Mouse (Mus musculus) hindbrain, embryonic 13.5 days (tissue): ENCODE data around the gene Arhgef12. TPM values are rescaled to one million over a fixed set of nuclear protein-coding genes. Genes with fewer than 3 reads are reported as not detected.

Source experiments
- ATAC-seq: fragments of 200-750 bp; cut with Nextera tagmentation; 2 replicates; pipeline ENCODE4 v1.8.0; 2017; ENCODE audit warnings: moderate TSS enrichment; ENCODE audit not compliant: low FRiP score
- H3K27ac ChIP-seq: fragments of 300-500 bp; sonication (generic); 2 replicates; pipeline ENCODE4 v1.5.1; 2015; ENCODE audit warnings: inconsistent platforms, mild to moderate bottlenecking, moderate library complexity
- H3K27me3 ChIP-seq: fragments of 300-500 bp; sonication (generic); 2 replicates; pipeline ENCODE4 v1.6.1; 2015; ENCODE audit warnings: mild to moderate bottlenecking, inconsistent platforms
- H3K36me3 ChIP-seq: fragments of 300-500 bp; sonication (generic); 2 replicates; pipeline ENCODE4 v1.6.1; 2015; ENCODE audit warnings: mild to moderate bottlenecking, inconsistent platforms
- H3K4me1 ChIP-seq: fragments of 300-500 bp; sonication (generic); replicated peaks from 2 replicates; pipeline ENCODE4 v1.6.1; 2015; ENCODE audit warnings: inconsistent platforms
- H3K4me2 ChIP-seq: fragments of 300-500 bp; sonication (generic); 2 replicates; pipeline ENCODE4 v1.6.1; 2015; ENCODE audit warnings: inconsistent platforms, mild to moderate bottlenecking, moderate library complexity
- H3K4me3 ChIP-seq: fragments of 300-500 bp; sonication (generic); 2 replicates; pipeline ENCODE4 v1.5.1; 2015; ENCODE audit warnings: mild to moderate bottlenecking, inconsistent platforms
- H3K9ac ChIP-seq: fragments of 300-500 bp; sonication (generic); 2 replicates; pipeline ENCODE4 v1.6.1; 2015; ENCODE audit warnings: mild to moderate bottlenecking, inconsistent platforms
- H3K9me3 ChIP-seq: fragments of 300-500 bp; sonication (generic); 2 replicates; pipeline ENCODE4 v1.6.1; 2016; ENCODE audit warnings: inconsistent platforms
- WGBS: fragments of 180-500 bp; shearing (Covaris S2); methylation state at CpG from one replicate; pipeline ENCODE4 v1.1.7; 2015; 5-methylcytosine and 5-hydroxymethylcytosine counted together
- polyA plus RNA-seq: library from polyadenylated mRNA; unstranded; fragments of >200 nt; fragmentation: Nextera tagmentation; extraction: Ambion mirVana; gene quantifications from 2 replicates; pipeline ENCODE4 v1.2.1, GENCODE M21; 2015

The Arhgef12 gene
- polyA plus RNA-seq, 1 experiment from 2014 or later: 19.8 TPM

DNA sequence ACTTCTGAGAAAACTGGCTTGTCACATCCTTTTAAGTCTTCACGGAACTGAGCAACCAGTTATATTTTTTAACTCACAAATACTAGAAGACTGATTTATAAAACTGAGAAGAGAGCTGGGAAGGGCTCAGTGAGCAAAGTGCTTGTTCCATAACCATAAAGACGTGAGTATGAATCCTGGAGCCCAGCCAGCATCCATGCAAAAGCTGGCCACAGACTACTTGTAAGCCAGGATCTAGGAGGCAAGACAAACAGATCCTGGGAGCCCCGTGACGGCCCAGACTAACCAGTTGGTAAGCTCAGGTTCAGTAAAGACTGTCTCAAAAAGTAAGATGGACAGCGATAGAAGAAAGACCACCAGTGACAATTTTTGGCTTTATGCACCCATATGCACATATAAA lies 94.5 kb downstream of the Arhgef12 start:
- Histone ChIP-seq H3K4me2 (no peak overlapping the region), H3K4me1 (no peaks in the 10 kb centered on the region), H3K4me3 (no peak overlapping the region), H3K27ac (no peak overlapping the region), H3K36me3 (peaks cover 60% of the 10 kb centered on the region), H3K27me3 (no peaks in the 10 kb centered on the region), H3K9ac (no peak overlapping the region), H3K9me3 (no peaks in the 10 kb centered on the region)
- no peak for ATAC-seq
- WGBS: 92% methylated on average over 5 of the region's 5 CpGs

DNA sequence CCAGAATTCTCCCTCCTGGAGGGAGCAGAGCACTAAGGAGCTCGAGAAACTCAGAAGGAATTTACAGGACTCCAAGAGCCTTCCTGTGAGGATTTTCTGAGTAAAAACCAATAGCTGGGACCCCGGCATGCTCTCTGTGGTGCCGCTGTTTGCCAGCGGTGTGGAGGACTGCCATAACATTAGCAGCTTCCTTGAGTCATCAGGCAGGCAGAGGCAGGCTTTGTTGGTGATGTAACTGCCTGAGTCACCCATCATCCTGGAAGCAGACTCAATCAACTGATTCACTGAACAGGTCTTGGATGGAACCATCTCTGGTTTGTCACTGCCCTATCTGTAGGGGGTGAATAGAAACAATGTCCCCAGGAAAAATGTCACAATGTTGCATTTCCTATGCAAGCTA lies 96.0 kb downstream of the Arhgef12 start:
- no peak overlapping the region for H3K9ac ChIP-seq
- no peaks in the 10 kb centered on the region for H3K27me3 ChIP-seq
- WGBS: 84% methylated on average over 4 of the region's 4 CpGs
- H3K4me2 ChIP-seq: no peak overlapping the region
- H3K36me3 ChIP-seq: peaks cover 63% of the 10 kb centered on the region
- no peak overlapping the region for H3K4me3 ChIP-seq
- no peak overlapping the region for H3K27ac ChIP-seq
- no peak for ATAC-seq
- H3K9me3 ChIP-seq: no peaks in the 10 kb centered on the region
- no peaks in the 10 kb centered on the region for H3K4me1 ChIP-seq

- peaks cover 81% of the 10 kb centered on the region for H3K36me3 ChIP-seq
- ATAC-seq: no peak
- WGBS: 93% methylated on average over 5 of the region's 5 CpGs
Measured at GRCm38 (mm10) chr9:43003881-43004280, 103.2 kb downstream of the Arhgef12 start.

GRCm38 (mm10) chr9:43003017-43003416 lies 104.0 kb downstream of the Arhgef12 start:
- Histone ChIP-seq H3K4me1 (no peaks in the 10 kb centered on the region), H3K36me3 (peaks cover 86% of the 10 kb centered on the region)
- 95% methylated on average over 4 of the region's 4 CpGs for WGBS

More at GRCm38 (mm10) chr9:43003881-43004280, 103.2 kb downstream of the Arhgef12 start:
- Histone ChIP-seq H3K27me3 (no peaks in the 10 kb centered on the region), H3K4me3 (no peak overlapping the region), H3K9me3 (no peaks in the 10 kb centered on the region), H3K27ac (no peak overlapping the region), H3K4me1 (no peaks in the 10 kb centered on the region), H3K9ac (no peak overlapping the region), H3K4me2 (no peak overlapping the region)

DNA sequence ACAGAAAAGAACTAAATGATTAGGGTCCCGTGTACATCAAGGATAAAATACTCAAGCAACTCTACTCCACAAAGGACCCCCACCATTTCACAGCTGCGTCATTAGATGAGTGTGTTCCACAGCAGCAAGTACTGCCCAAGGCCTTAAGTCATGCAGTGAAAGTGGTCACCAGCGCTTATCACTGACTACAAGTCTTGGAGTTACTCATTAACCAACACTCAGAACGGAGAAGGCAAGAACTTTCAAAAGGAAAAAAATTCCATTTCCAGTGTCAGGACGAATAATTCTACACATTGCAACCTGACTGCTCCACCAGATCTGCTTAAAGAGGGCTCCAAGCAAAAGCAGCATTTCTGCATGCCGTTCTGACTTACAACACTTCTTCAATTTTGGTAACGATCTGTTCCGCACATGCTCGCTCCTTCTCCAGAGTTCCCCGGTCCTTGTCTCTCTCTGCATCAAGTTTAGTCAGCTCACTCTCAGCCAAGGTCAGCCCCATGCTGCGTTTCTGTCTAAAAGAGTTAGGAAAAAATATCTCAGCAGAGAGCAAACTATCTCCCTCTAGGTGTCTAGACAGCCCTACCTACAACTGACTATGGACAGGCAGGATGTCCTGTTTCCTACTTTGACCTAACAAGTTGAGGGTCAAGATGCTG lies 106.3 kb downstream of the Arhgef12 start:
- no peak overlapping the region for H3K4me3 ChIP-seq
- ATAC-seq: no peak
- H3K9ac ChIP-seq: no peak overlapping the region
- H3K4me1 ChIP-seq: no peaks in the 10 kb centered on the region
- H3K27ac ChIP-seq: no peak overlapping the region
- no peak overlapping the region for H3K4me2 ChIP-seq
- H3K27me3 ChIP-seq: no peaks in the 10 kb centered on the region
- WGBS: 90% methylated on average over 11 of the region's 11 CpGs
- H3K36me3 ChIP-seq: peaks cover 85% of the 10 kb centered on the region
- no peaks in the 10 kb centered on the region for H3K9me3 ChIP-seq

More at GRCm38 (mm10) chr9:43003017-43003416, 104.0 kb downstream of the Arhgef12 start:
- Histone ChIP-seq H3K27me3 (no peaks in the 10 kb centered on the region), H3K9me3 (no peaks in the 10 kb centered on the region), H3K9ac (no peak overlapping the region), H3K4me3 (no peak overlapping the region), H3K4me2 (no peak overlapping the region), H3K27ac (no peak overlapping the region)
- no peak for ATAC-seq

GRCm38 (mm10) chr9:43000070-43000469 lies 107.0 kb downstream of the Arhgef12 start:
- no peak overlapping the region for H3K4me2 ChIP-seq
- no peak overlapping the region for H3K4me3 ChIP-seq
- H3K27me3 ChIP-seq: no peaks in the 10 kb centered on the region
- peaks cover 86% of the 10 kb centered on the region for H3K36me3 ChIP-seq
- no peak overlapping the region for H3K9ac ChIP-seq
- H3K9me3 ChIP-seq: no peaks in the 10 kb centered on the region
- no peak for ATAC-seq
- WGBS: 89% methylated on average over 1 of the region's 1 CpGs
- no peak overlapping the region for H3K27ac ChIP-seq
- H3K4me1 ChIP-seq: no peaks in the 10 kb centered on the region

GRCm38 (mm10) chr9:42997526-42997925 lies 109.5 kb downstream of the Arhgef12 start:
- no peaks in the 10 kb centered on the region for H3K27me3 ChIP-seq
- H3K36me3 ChIP-seq: peaks cover 82% of the 10 kb centered on the region
- ATAC-seq: no peak
- H3K4me2 ChIP-seq: no peak overlapping the region
- H3K4me3 ChIP-seq: no peak overlapping the region
- WGBS: 94% methylated on average over 6 of the region's 6 CpGs
- no peaks in the 10 kb centered on the region for H3K9me3 ChIP-seq
- H3K27ac ChIP-seq: no peak overlapping the region
- no peak overlapping the region for H3K9ac ChIP-seq
- H3K4me1 ChIP-seq: no peaks in the 10 kb centered on the region

GRCm38 (mm10) chr9:42995298-42995697 lies 111.7 kb downstream of the Arhgef12 start:
- Histone ChIP-seq H3K4me1 (no peaks in the 10 kb centered on the region), H3K4me2 (no peak overlapping the region), H3K4me3 (no peak overlapping the region), H3K27me3 (no peaks in the 10 kb centered on the region), H3K36me3 (peaks cover 80% of the 10 kb centered on the region), H3K9me3 (no peaks in the 10 kb centered on the region), H3K27ac (no peak overlapping the region), H3K9ac (no peak overlapping the region)
- WGBS: 93% methylated on average over 11 of the region's 11 CpGs
- ATAC-seq: no peak

DNA sequence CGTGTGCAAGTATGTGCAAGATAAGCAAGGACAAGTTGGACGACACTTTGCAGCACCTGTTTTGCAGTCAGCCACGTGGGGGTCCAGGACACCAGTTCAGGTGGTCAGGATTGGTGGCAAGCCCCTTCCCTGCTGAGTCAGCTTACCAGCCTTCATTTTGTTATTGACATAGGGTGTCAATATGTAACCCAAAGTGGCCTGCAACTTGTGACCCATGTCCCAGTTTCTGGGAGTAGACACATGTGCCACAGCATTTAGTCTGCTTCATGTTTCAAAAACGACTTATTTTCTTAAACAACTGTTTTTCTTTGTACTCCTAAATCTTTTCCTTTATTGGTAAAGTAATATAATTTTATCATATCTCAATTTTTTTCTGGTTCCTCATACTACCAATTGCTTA lies 112.3 kb downstream of the Arhgef12 start:
- ATAC-seq: no peak

GRCm38 (mm10) chr9:42993659-42994058 lies 113.4 kb downstream of the Arhgef12 start:
- H3K4me2 ChIP-seq: no peak overlapping the region
- WGBS: 93% methylated on average over 4 of the region's 4 CpGs
- no peaks in the 10 kb centered on the region for H3K4me1 ChIP-seq
- no peak overlapping the region for H3K9ac ChIP-seq
- no peaks in the 10 kb centered on the region for H3K27me3 ChIP-seq
- no peaks in the 10 kb centered on the region for H3K9me3 ChIP-seq
- H3K4me3 ChIP-seq: no peak overlapping the region
- peaks cover 79% of the 10 kb centered on the region for H3K36me3 ChIP-seq
- no peak for ATAC-seq
- H3K27ac ChIP-seq: no peak overlapping the region

More for the DNA sequence above, 112.3 kb downstream of the Arhgef12 start:
- no peak overlapping the region for H3K9ac ChIP-seq
- H3K36me3 ChIP-seq: peaks cover 81% of the 10 kb centered on the region
- no peaks in the 10 kb centered on the region for H3K27me3 ChIP-seq
- no peak overlapping the region for H3K4me3 ChIP-seq
- H3K4me2 ChIP-seq: no peak overlapping the region
- no peaks in the 10 kb centered on the region for H3K4me1 ChIP-seq
- H3K27ac ChIP-seq: no peak overlapping the region
- WGBS: 95% methylated on average over 4 of the region's 4 CpGs
- H3K9me3 ChIP-seq: no peaks in the 10 kb centered on the region

GRCm38 (mm10) chr9:42987988-42988387 lies 119.1 kb downstream of the Arhgef12 start:
- 95% methylated on average over 4 of the region's 4 CpGs for WGBS
- no peaks in the 10 kb centered on the region for H3K9me3 ChIP-seq
- no peak for ATAC-seq
- no peak overlapping the region for H3K4me2 ChIP-seq
- no peak overlapping the region for H3K4me3 ChIP-seq
- H3K27ac ChIP-seq: no peak overlapping the region
- no peaks in the 10 kb centered on the region for H3K4me1 ChIP-seq
- H3K27me3 ChIP-seq: no peaks in the 10 kb centered on the region
- peaks cover 75% of the 10 kb centered on the region for H3K36me3 ChIP-seq
- H3K9ac ChIP-seq: no peak overlapping the region

DNA sequence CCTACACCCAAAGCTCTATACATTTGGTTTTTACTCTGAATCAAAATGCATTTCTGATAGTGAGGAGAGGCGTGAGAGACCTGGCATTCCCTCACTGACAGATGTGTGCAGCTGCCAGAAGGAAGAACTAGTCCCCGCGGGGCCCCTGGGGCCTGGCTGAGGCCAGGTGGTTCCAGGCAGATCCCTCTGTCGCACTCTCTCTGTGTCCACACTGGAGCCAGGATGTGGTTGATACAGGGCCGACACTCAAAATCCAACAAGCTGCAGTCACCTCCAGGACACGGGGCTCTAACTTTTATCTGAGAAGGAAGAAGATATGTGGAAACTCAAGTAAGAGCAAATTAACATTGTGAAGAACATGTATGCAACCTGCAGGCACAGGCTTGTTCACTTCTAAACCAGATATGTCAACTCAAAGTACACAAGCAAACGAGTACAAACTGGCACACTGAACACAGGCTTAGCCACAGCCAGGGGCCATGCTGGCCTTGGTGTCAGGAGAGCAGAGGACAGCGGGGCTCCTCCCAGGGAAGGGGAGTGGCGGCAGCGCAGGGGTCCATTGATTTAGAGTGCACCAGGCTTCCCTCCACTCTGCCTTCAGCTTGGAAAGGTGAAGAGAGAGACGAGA lies 138.0 kb downstream of the Arhgef12 start:
- no peak for ATAC-seq
- H3K27ac ChIP-seq: no peak overlapping the region
- H3K4me1 ChIP-seq: no peaks in the 10 kb centered on the region
- H3K9me3 ChIP-seq: no peaks in the 10 kb centered on the region
- no peak overlapping the region for H3K4me2 ChIP-seq
- no peaks in the 10 kb centered on the region for H3K27me3 ChIP-seq
- no peak overlapping the region for H3K4me3 ChIP-seq
- WGBS: 74% methylated on average over 11 of the region's 11 CpGs
- peaks cover 77% of the 10 kb centered on the region for H3K36me3 ChIP-seq
- H3K9ac ChIP-seq: no peak overlapping the region

DNA sequence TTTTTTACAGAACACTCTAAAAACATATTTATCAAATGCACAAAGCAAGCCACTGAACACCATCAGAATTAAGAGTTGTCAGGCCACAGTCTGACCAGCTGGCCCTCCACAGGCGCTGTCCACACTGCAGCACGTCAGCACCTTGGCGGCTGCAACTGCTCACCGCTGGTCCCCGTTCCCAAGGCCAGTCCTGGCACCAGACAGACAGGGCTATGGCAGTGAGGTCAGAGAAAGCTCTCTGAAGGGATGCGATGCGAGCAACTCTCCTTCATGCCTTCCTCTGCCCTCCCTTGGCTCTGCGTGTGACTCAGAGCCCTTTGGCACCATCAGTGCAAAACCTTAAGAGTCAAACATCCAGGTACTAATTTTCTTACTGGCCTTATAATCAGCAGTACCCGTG lies 139.3 kb downstream of the Arhgef12 start:
- peaks cover 65% of the 10 kb centered on the region for H3K36me3 ChIP-seq
- H3K4me1 ChIP-seq: peaks cover 1% of the 10 kb centered on the region; the same call in 1 of the 2 replicates
- H3K9me3 ChIP-seq: no peaks in the 10 kb centered on the region
- H3K27me3 ChIP-seq: no peaks in the 10 kb centered on the region
- H3K4me2 ChIP-seq: no peak overlapping the region
- no peak overlapping the region for H3K9ac ChIP-seq
- H3K27ac ChIP-seq: no peak overlapping the region
- WGBS: 89% methylated on average over 9 of the region's 9 CpGs
- no peak overlapping the region for H3K4me3 ChIP-seq
- ATAC-seq: no peak
